Mouse (Mus musculus): Measurements from ENCODE around the gene Gpa33.

GRCm38 (mm10) chr1:166149441-166149840, 19.4 kb downstream of the Gpa33 start:
- TF ChIP-seq CTCF (IDR thresholded peaks at IDR 0.05; ENCODE audit: borderline replicate concordance, extremely low read depth, insufficient read depth, insufficient read length) (no peak), POLR2A (IDR thresholded peaks at IDR 0.05; ENCODE audit: borderline replicate concordance, extremely low read depth, insufficient read depth, insufficient read length, poor library complexity, severe bottlenecking) (no peak)
